Mouse (Mus musculus) layer of hippocampus, adult 9-10 months (tissue): Measurements from ENCODE around the gene Atp5g1.

Experiments used
- DNase-seq: peaks from one replicate; pipeline ENCODE4 v3.0.0; 2022; ENCODE audit warnings: low spot score

Gene Atp5g1

GRCm38 (mm10) chr11:96073295-96073993, 2.0 kb downstream of the Atp5g1 start:
- no peak for DNase-seq

- DNase-seq, result no peak
These were observed 4.5 kb downstream of the Atp5g1 start for GRCm38 (mm10) chr11:96071013-96071412.

- no peak for DNase-seq
These were observed 5.1 kb downstream of the Atp5g1 start for GRCm38 (mm10) chr11:96070353-96070752.

- DNase-seq, result no peak
These were observed 7.2 kb downstream of the Atp5g1 start for GRCm38 (mm10) chr11:96068231-96068630.

GRCm38 (mm10) chr11:96065215-96065911, 10.1 kb downstream of the Atp5g1 start, which contains the start of gene Ube2z:
TSS of gene Ube2z (minus strand) at chr11:96065388.
- peak; percentile 86 for DNase-seq

GRCm38 (mm10) chr11:96064521-96065214, 10.8 kb downstream of the Atp5g1 start:
- DNase-seq, result no peak

GRCm38 (mm10) chr11:96058309-96058708, 17.2 kb downstream of the Atp5g1 start:
- DNase-seq, result no peak

GRCm38 (mm10) chr11:96050854-96051253, 24.6 kb downstream of the Atp5g1 start:
- no peak for DNase-seq

- DNase-seq, result no peak
These were observed 25.5 kb downstream of the Atp5g1 start for GRCm38 (mm10) chr11:96049939-96050338.

- no peak for DNase-seq
These were observed 27.7 kb downstream of the Atp5g1 start for GRCm38 (mm10) chr11:96047469-96048373.

GRCm38 (mm10) chr11:96046793-96047192, 28.7 kb downstream of the Atp5g1 start:
- no peak for DNase-seq

GRCm38 (mm10) chr11:96046028-96046427, 29.4 kb downstream of the Atp5g1 start:
- DNase-seq, result no peak

- DNase-seq, result no peak
These were observed 30.5 kb downstream of the Atp5g1 start for GRCm38 (mm10) chr11:96044803-96045567.

GRCm38 (mm10) chr11:96038560-96038959, 36.9 kb downstream of the Atp5g1 start:
- no peak for DNase-seq

GRCm38 (mm10) chr11:96037499-96037898, 38.0 kb downstream of the Atp5g1 start:
- no peak for DNase-seq

GRCm38 (mm10) chr11:96035133-96035532, 40.3 kb downstream of the Atp5g1 start:
- DNase-seq, result no peak

- DNase-seq, result peak; percentile 88
These were observed 40.8 kb downstream of the Atp5g1 start, which contains the start of gene Snf8 for GRCm38 (mm10) chr11:96034596-96035052. TSS of gene Snf8 (plus strand) at chr11:96034885.

GRCm38 (mm10) chr11:96034116-96034515, 41.4 kb downstream of the Atp5g1 start:
- DNase-seq, result no peak

GRCm38 (mm10) chr11:96033264-96033663, 42.2 kb downstream of the Atp5g1 start:
- no peak for DNase-seq

GRCm38 (mm10) chr11:96031701-96032100, 43.8 kb downstream of the Atp5g1 start:
- DNase-seq, result no peak

GRCm38 (mm10) chr11:96030571-96030970, 44.9 kb downstream of the Atp5g1 start:
- DNase-seq, result no peak
